In genomic region chr6:38840380-38840779, GRCm38 (mm10) we compare ENCODE assay signal across 11 mouse cellular contexts. TPM values are rescaled to one million over a fixed set of nuclear protein-coding genes. Genes with fewer than 3 reads are reported as not detected.
DNase-seq lines count a peak whose midpoint lies in the region; ATAC-seq and TF ChIP-seq lines count a peak whose summit lies in the region.
"Had no signal": no experiment of that assay in that cellular context is flagged by ENCODE, and none has a peak within 500 bp of the region (broad histone marks: within the 10 kb centered on the region; RNA-seq: fewer than 3 reads in every experiment).

No protein-coding gene starts in this region.

- 86% methylated on average over 2 of the region's 2 CpGs for WGBS in lung, postnatal 0 days
- 79% methylated on average over 2 of the region's 2 CpGs for WGBS in intestine, embryonic 15.5 days

- no peaks in the 10 kb centered on the region for H3K36me3 ChIP-seq in lung, postnatal 0 days (ENCODE audit: insufficient read depth, low read length)
- H3K36me3 ChIP-seq in intestine, embryonic 15.5 days: no peaks in the 10 kb centered on the region
- H3K36me3 ChIP-seq: stomach, embryonic 15.5 days had no signal

- H3K27me3 ChIP-seq in lung, postnatal 0 days (replicated peaks; ENCODE audit: insufficient read depth, low read length): no peaks in the 10 kb centered on the region
- no peaks in the 10 kb centered on the region for H3K27me3 ChIP-seq in intestine, embryonic 15.5 days (replicated peaks)
- H3K27me3 ChIP-seq: neural tube, embryonic 12.5 days; stomach, embryonic 15.5 days had no signal

- H3K9ac ChIP-seq in lung, postnatal 0 days (replicated peaks; ENCODE audit: low read depth): no peak overlapping the region
- H3K9ac ChIP-seq in intestine, embryonic 15.5 days: no peak overlapping the region
- H3K9ac ChIP-seq: neural tube, embryonic 12.5 days; stomach, embryonic 15.5 days had no signal

- H3K4me2 ChIP-seq in lung, postnatal 0 days (replicated peaks; ENCODE audit: low read depth, low read length): no peak overlapping the region
- H3K4me2 ChIP-seq in intestine, embryonic 15.5 days (replicated peaks): no peak overlapping the region
- H3K4me2 ChIP-seq: neural tube, embryonic 12.5 days; stomach, embryonic 15.5 days had no signal

- H3K4me1 ChIP-seq in lung, postnatal 0 days (ENCODE audit: insufficient read depth, low read depth, low read length): no peaks in the 10 kb centered on the region; the same call in 1 of the 2 replicates
- H3K4me1 ChIP-seq in intestine, embryonic 15.5 days (replicated peaks): peaks cover 7% of the 10 kb centered on the region
- H3K4me1 ChIP-seq: stomach, embryonic 15.5 days had no signal

- no peak for ATAC-seq in lung, postnatal 0 days
- no peak for ATAC-seq in intestine, embryonic 15.5 days

- no peak for TF ChIP-seq CTCF in lung, postnatal 0 days (IDR thresholded peaks at IDR 0.05)

- H3K4me3 ChIP-seq in lung, postnatal 0 days (ENCODE audit: low read depth, low read length): no peak overlapping the region
- no peak overlapping the region for H3K4me3 ChIP-seq in intestine, embryonic 15.5 days (replicated peaks)
- H3K4me3 ChIP-seq: neural tube, embryonic 12.5 days; stomach, embryonic 15.5 days had no signal

- no peaks in the 10 kb centered on the region for H3K9me3 ChIP-seq in lung, postnatal 0 days (ENCODE audit: low read length)
- no peaks in the 10 kb centered on the region for H3K9me3 ChIP-seq in intestine, embryonic 15.5 days
- H3K9me3 ChIP-seq: neural tube, embryonic 12.5 days; stomach, embryonic 15.5 days had no signal

- H3K27ac ChIP-seq in lung, postnatal 0 days (ENCODE audit: low read length): 0 out of 2 replicates have a peak overlapping the region, but pooled peaks have one; percentile 14
- H3K27ac ChIP-seq in intestine, embryonic 15.5 days: no peak overlapping the region
- H3K27ac ChIP-seq: neural tube, embryonic 12.5 days; stomach, embryonic 15.5 days had no signal

- TF ChIP-seq EP300 in lung, postnatal 0 days (IDR thresholded peaks at IDR 0.05): no peak

- DNase-seq in cerebellum, adult 18-20 months: peak; percentile 25 to 42
- DNase-seq in cerebellum, adult 11-12 months: no peak
- DNase-seq in lung, postnatal 0 days (ENCODE audit: low spot score): no peak
- no peak for DNase-seq in lung, adult 18-20 months
- DNase-seq in cerebellum, postnatal 36 days: peak; percentile 30 to 41
- DNase-seq in layer of hippocampus, postnatal 10 days (ENCODE audit: low spot score in 2 of 2): peak; percentile 53 to 64
- DNase-seq in embryo, embryonic 11 days: no peak
- DNase-seq: heart, postnatal 36 days had no signal

RNA-seq across cellular contexts. Expression of gene Tbxas1, which starts 34.8 kb away (rescaled TPM):
- 5.3 and 5.5 TPM in 2 replicates for polyA plus RNA-seq in lung, postnatal 0 days (2015; fragmentation: Nextera tagmentation; extraction: Ambion mirVana)
- total RNA-seq in layer of hippocampus, postnatal 10 days (2021): 1 to 10 TPM; 2.0 to 3.6 TPM
- polyA plus RNA-seq in intestine, embryonic 15.5 days (2015; fragmentation: Nextera tagmentation; extraction: Ambion mirVana): 3.4 and 4.0 TPM in 2 replicates

RNA-seq across cellular contexts. Expression of gene Hipk2, which starts 35.6 kb away (rescaled TPM):
- polyA plus RNA-seq in lung, postnatal 0 days (2015; fragmentation: Nextera tagmentation; extraction: Ambion mirVana): 18.4 and 23.0 TPM in 2 replicates
- total RNA-seq in layer of hippocampus, postnatal 10 days (2021): 10 to 100 TPM; 51.0 to 54.3 TPM
- polyA plus RNA-seq in intestine, embryonic 15.5 days (2015; fragmentation: Nextera tagmentation; extraction: Ambion mirVana): 20.2 and 23.3 TPM in 2 replicates

Comparison
In these comparisons a context has a peak if more than half of its experiments do, and no peak if none do; other contexts are left out.
1. DNase-seq: peak in cerebellum, adult 18-20 months (2 of 2), cerebellum, postnatal 36 days (2 of 2) and layer of hippocampus, postnatal 10 days (2 of 2); none in cerebellum, adult 11-12 months (single experiment), lung, postnatal 0 days (single experiment), lung, adult 18-20 months (0 of 2) and embryo, embryonic 11 days (single experiment).